In genomic region chr9:55511521-55511993, GRCm38 (mm10) we compare ENCODE assay signal across 8 mouse cellular contexts. TPM values are rescaled to one million over a fixed set of nuclear protein-coding genes. Genes with fewer than 3 reads are reported as not detected.
A peak's percentile ranks its signal among the peaks of the same experiment; 100 is the strongest.
DNase-seq lines count a peak whose midpoint lies in the region; ATAC-seq and TF ChIP-seq lines count a peak whose summit lies in the region.

No protein-coding gene starts in this region.

- H3K36me3 ChIP-seq in kidney, embryonic 14.5 days (ENCODE audit: control insufficient read depth, insufficient read depth, low read length), result no peaks in the 10 kb centered on the region
- H3K36me3 ChIP-seq in hindbrain, embryonic 16.5 days (ENCODE audit: control insufficient read depth, insufficient read depth, low read length), result no peaks in the 10 kb centered on the region
- no peaks in the 10 kb centered on the region for H3K36me3 ChIP-seq in liver, embryonic 14.5 days (replicated peaks; ENCODE audit: control insufficient read depth, insufficient read depth, low read depth)

- H3K4me3 ChIP-seq in kidney, embryonic 14.5 days (ENCODE audit: low read length), result peak overlapping the region; percentile 96
- H3K4me3 ChIP-seq in hindbrain, embryonic 16.5 days (ENCODE audit: low read length), result peak overlapping the region; percentile 62
- peak overlapping the region; percentile 87 to 98 for H3K4me3 ChIP-seq in liver, embryonic 14.5 days (ENCODE audit: insufficient read depth in 1 of 2, low read depth in 2 of 2, low read length in 2 of 2)

- WGBS in kidney, embryonic 14.5 days, result under 1% methylated on average over 31 of the region's 32 CpGs
- under 1% methylated on average over 30 of the region's 32 CpGs for WGBS in hindbrain, embryonic 16.5 days
- WGBS in liver, embryonic 14.5 days (ENCODE audit: insufficient replicate concordance), result under 1% methylated on average over 32 of the region's 32 CpGs

- TF ChIP-seq EP300 in liver, embryonic 14.5 days (IDR thresholded peaks at IDR 0.05; ENCODE audit: low read depth), result no peak

- peak overlapping the region; percentile 93 for H3K9ac ChIP-seq in kidney, embryonic 14.5 days (ENCODE audit: low read depth, low read length)
- H3K9ac ChIP-seq in hindbrain, embryonic 16.5 days (ENCODE audit: low read depth, low read length), result peak overlapping the region; percentile 77
- H3K9ac ChIP-seq in liver, embryonic 14.5 days (replicated peaks), result peak overlapping the region; percentile 94

- H3K27ac ChIP-seq in kidney, embryonic 14.5 days (ENCODE audit: low read depth, low read length), result peak overlapping the region; percentile 85
- peak overlapping the region; percentile 76 for H3K27ac ChIP-seq in hindbrain, embryonic 16.5 days (ENCODE audit: low read depth, low read length)
- H3K27ac ChIP-seq in liver, embryonic 14.5 days, result peak overlapping the region; percentile 82

- peak; percentile 79 for ATAC-seq in kidney, embryonic 14.5 days (ENCODE audit: low FRiP score, low TSS enrichment)
- peak; percentile 64 for ATAC-seq in erythroblast, adult 5-6 weeks (replicated peaks; ENCODE audit: low FRiP score, poor library complexity, severe bottlenecking)
- ATAC-seq in hindbrain, embryonic 16.5 days, result peak; percentile 76
- peak; percentile 77 for ATAC-seq in liver, embryonic 14.5 days (ENCODE audit: insufficient read depth)

- no peak for DNase-seq in kidney, adult 18-20 months
- peak; percentile 34 for DNase-seq in WW6 (ENCODE audit: low read depth, low spot score)
- peak; percentile 33 to 54 (median 41) for DNase-seq in liver, embryonic 14.5 days (ENCODE audit: low read depth in 3 of 3, low spot score in 3 of 3)
- peak; percentile 65 for DNase-seq in naive thymus-derived CD4-positive, alpha-beta T cell, adult 2 months (ENCODE audit: low read depth)
- DNase-seq in cerebellum, adult 8-10 months, result no peak

- H3K4me1 ChIP-seq in kidney, embryonic 14.5 days (ENCODE audit: control insufficient read depth, insufficient read depth, low read length), result peaks cover 11% of the 10 kb centered on the region; the same call in 1 of the 2 replicates
- peaks cover 12% of the 10 kb centered on the region for H3K4me1 ChIP-seq in hindbrain, embryonic 16.5 days (ENCODE audit: control insufficient read depth, insufficient read depth, low read depth, low read length)
- peaks cover 0 to 10% of the 10 kb centered on the region in 2 experiments; a peak in 3 of 4 replicates for H3K4me1 ChIP-seq in liver, embryonic 14.5 days (replicated peaks; ENCODE audit: control insufficient read depth in 2 of 2, insufficient read depth in 2 of 2, low read length in 1 of 2)

- peak overlapping the region; percentile 76 for H3K4me2 ChIP-seq in kidney, embryonic 14.5 days (replicated peaks; ENCODE audit: low read depth, low read length)
- peak overlapping the region; percentile 94 for H3K4me2 ChIP-seq in hindbrain, embryonic 16.5 days (ENCODE audit: low read length)
- peak overlapping the region; percentile 91 for H3K4me2 ChIP-seq in liver, embryonic 14.5 days (ENCODE audit: low read depth)

- no peak for TF ChIP-seq CTCF in liver, embryonic 14.5 days (IDR thresholded peaks at IDR 0.05; ENCODE audit: low read depth)

- H3K27me3 ChIP-seq in kidney, embryonic 14.5 days (ENCODE audit: control insufficient read depth, insufficient read depth, low read length), result peaks cover 3% of the 10 kb centered on the region; the same call in 1 of the 2 replicates
- peaks cover 10% of the 10 kb centered on the region for H3K27me3 ChIP-seq in hindbrain, embryonic 16.5 days (replicated peaks; ENCODE audit: control insufficient read depth, insufficient read depth, low read length)
- H3K27me3 ChIP-seq in liver, embryonic 14.5 days (ENCODE audit: control insufficient read depth, insufficient read depth, low read length), result no peaks in the 10 kb centered on the region

- H3K9me3 ChIP-seq in kidney, embryonic 14.5 days (ENCODE audit: control insufficient read depth, low read length), result no peaks in the 10 kb centered on the region
- H3K9me3 ChIP-seq in hindbrain, embryonic 16.5 days (ENCODE audit: control insufficient read depth, low read length), result no peaks in the 10 kb centered on the region
- no peaks in the 10 kb centered on the region for H3K9me3 ChIP-seq in liver, embryonic 14.5 days (ENCODE audit: control insufficient read depth, low read length)

RNA-seq across cellular contexts. Expression of gene Etfa, which starts 0.5 kb away (rescaled TPM):
- polyA plus RNA-seq in kidney, embryonic 14.5 days (2014; fragmentation: Nextera tagmentation; extraction: Ambion mirVana), result 189 and 190 TPM in 2 replicates
- 37.2 and 39.2 TPM in 2 replicates for total RNA-seq in erythroblast, adult 5-6 weeks (2015; ENCODE audit: low replicate concordance)
- total RNA-seq in erythroblast, adult 5-6 weeks (2017; ENCODE audit: low replicate concordance), result 14.1 and 32.3 TPM in 2 replicates
- 99.7 and 111 TPM in 2 replicates for polyA plus RNA-seq in hindbrain, embryonic 16.5 days (2015; fragmentation: Nextera tagmentation; extraction: Ambion mirVana)
- polyA plus RNA-seq in liver, embryonic 14.5 days (2012; rRNA removed), result 73.3 and 87.6 TPM in 2 replicates
- 181 and 189 TPM in 2 replicates for polyA plus RNA-seq in liver, embryonic 14.5 days (2014; fragmentation: Nextera tagmentation; extraction: Ambion mirVana)

RNA-seq across cellular contexts. Expression of gene Isl2, which starts 26.9 kb away (rescaled TPM):
- polyA plus RNA-seq in kidney, embryonic 14.5 days (2014; fragmentation: Nextera tagmentation; extraction: Ambion mirVana), result not detected in 2 replicates
- not detected in 2 replicates for total RNA-seq in erythroblast, adult 5-6 weeks (2015; ENCODE audit: low replicate concordance)
- total RNA-seq in erythroblast, adult 5-6 weeks (2017; ENCODE audit: low replicate concordance), result not detected in 2 replicates
- polyA plus RNA-seq in hindbrain, embryonic 16.5 days (2015; fragmentation: Nextera tagmentation; extraction: Ambion mirVana), result 1.8 and 3.6 TPM in 2 replicates
- polyA plus RNA-seq in liver, embryonic 14.5 days (2012; rRNA removed), result 0.16 and 0.19 TPM in 2 replicates
- polyA plus RNA-seq in liver, embryonic 14.5 days (2014; fragmentation: Nextera tagmentation; extraction: Ambion mirVana), result 0.10 TPM in 1 of 2 replicates, not detected in the other

Comparison
In these comparisons a context has a peak if more than half of its experiments do, and no peak if none do; other contexts are left out.
1. DNase-seq: peak in WW6 (single experiment), liver, embryonic 14.5 days (3 of 3) and naive thymus-derived CD4-positive, alpha-beta T cell, adult 2 months (single experiment); none in kidney, adult 18-20 months (single experiment) and cerebellum, adult 8-10 months (single experiment).
2. Peak in every context shown above with its lines, with median percentiles within 50 percentile points of each other: ATAC-seq, H3K27ac ChIP-seq, H3K4me2 ChIP-seq, H3K4me3 ChIP-seq and H3K9ac ChIP-seq.